Mouse (Mus musculus) ES-E14 (cell line): ENCODE results near the gene Slco2b1. TPM values are rescaled to one million over a fixed set of nuclear protein-coding genes. Genes with fewer than 3 reads are reported as not detected.
"Not testable (repeated sequence)": the region's sequence is repeated elsewhere in the genome, so short reads cannot be mapped to it uniquely, and the experiment has no call there.

Experiments
- DNase-seq: peaks from one replicate; pipeline ENCODE4 v3.0.0-alpha.2; 2013; ENCODE audit warnings: low read depth, low spot score
- H3K27ac ChIP-seq: 2 replicates; pipeline ENCODE4 v1.5.1; 2012; ENCODE audit warnings: low read depth, mild to moderate bottlenecking, low read length, moderate library complexity, mixed read lengths; ENCODE audit not compliant: poor library complexity, insufficient read depth, severe bottlenecking
- H3K36me3 ChIP-seq: 2 replicates; pipeline ENCODE4 v1.6.1; 2012; ENCODE audit warnings: mild to moderate bottlenecking, low read length, moderate library complexity, mixed read lengths; ENCODE audit not compliant: control insufficient read depth, poor library complexity, insufficient read depth, severe bottlenecking
- H3K4me1 ChIP-seq, 2 experiments: fragments of 150-350 bp in 1 of 2; sonication (generic) in 1 of 2; 2 replicates each; pipeline ENCODE4 v1.6.1; 2012; ENCODE audit warnings: low read length in 2 of 2, mild to moderate bottlenecking in 1 of 2, mixed read lengths in 1 of 2; ENCODE audit not compliant: control insufficient read depth in 2 of 2, insufficient read depth in 2 of 2, poor library complexity in 1 of 2
- H3K4me3 ChIP-seq, 2 experiments: fragments of 150-350 bp in 1 of 2; sonication (generic) in 1 of 2; 2 replicates each; pipeline ENCODE4 v1.5.1; 2012; ENCODE audit warnings: low read length in 2 of 2, low read depth in 1 of 2, mild to moderate bottlenecking in 1 of 2, mixed read lengths in 1 of 2; ENCODE audit not compliant: insufficient read depth in 1 of 2, poor library complexity in 1 of 2, severe bottlenecking in 1 of 2
- H3K9ac ChIP-seq: 2 replicates; pipeline ENCODE4 v1.6.1; 2012; ENCODE audit warnings: low read depth, mild to moderate bottlenecking, low read length, mixed read lengths; ENCODE audit not compliant: poor library complexity, insufficient read depth, severe bottlenecking
- H3K9me3 ChIP-seq: fragments of 150-350 bp; sonication (generic); 2 replicates; pipeline ENCODE4 v1.6.1; 2012; ENCODE audit warnings: low read depth, mild to moderate bottlenecking, low read length; ENCODE audit not compliant: control insufficient read depth, insufficient read depth
- CHD2 ChIP-seq: IDR thresholded peaks from 2 replicates; pipeline ENCODE4 v1.6.1; 2014; ENCODE audit warnings: mild to moderate bottlenecking, low read depth, low read length, inconsistent platforms
- HCFC1 ChIP-seq: IDR thresholded peaks from 2 replicates; pipeline ENCODE4 v1.6.1; 2012; ENCODE audit warnings: low read length, inconsistent platforms, borderline replicate concordance; ENCODE audit not compliant: insufficient read depth
- MAFK ChIP-seq: IDR thresholded peaks from 2 replicates; pipeline ENCODE4 v1.6.1; 2014; ENCODE audit warnings: mild to moderate bottlenecking, low read depth, low read length, inconsistent platforms; ENCODE audit not compliant: insufficient read depth
- ZC3H11A ChIP-seq: IDR thresholded peaks from 2 replicates; pipeline ENCODE4 v1.6.1; 2012; ENCODE audit warnings: low read depth, mild to moderate bottlenecking, inconsistent platforms, low read length, borderline replicate concordance
- ZNF384 ChIP-seq: IDR thresholded peaks from 2 replicates; pipeline ENCODE4 v1.6.1; 2012; ENCODE audit warnings: low read depth, low read length, inconsistent platforms
- in situ Hi-C, 2 experiments: fragments of 600-800 bp; cut with MboI; formaldehyde crosslinking; loops; one replicate each; pipeline ENCODE4 v1.15.1; 2025; ENCODE audit warnings: low sequenced_read_pairs in 2 of 2, inconsistent platforms in 1 of 2; ENCODE audit not compliant: unreplicated experiment in 2 of 2
- total RNA-seq: library from RNA; depleted of rRNA; stranded (reverse); fragments of 300-350 nt; gene quantifications from 2 replicates; pipeline ENCODE4 v1.2.3, GENCODE M21; 2012

Slco2b1 gene
- total RNA-seq, 1 experiment = 0.45 TPM

DNA sequence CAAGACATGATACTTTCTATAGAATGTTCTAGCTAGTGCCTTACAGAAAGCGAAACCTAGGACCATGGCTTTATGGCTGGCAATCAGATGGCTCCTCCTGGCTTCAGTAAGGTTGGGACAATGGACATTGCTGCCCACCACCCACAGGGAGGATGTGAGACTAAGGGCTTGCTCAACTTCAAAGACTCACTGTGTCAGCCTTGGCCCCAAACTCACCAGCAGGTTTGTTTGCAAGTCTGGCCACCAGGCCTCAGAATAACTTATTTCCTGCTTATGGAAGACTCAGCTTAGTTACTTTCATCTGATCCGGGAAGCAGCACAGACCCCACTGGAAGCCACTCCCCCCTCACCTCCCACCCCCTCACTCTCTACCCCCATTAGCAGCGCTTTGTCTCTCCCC, 12.0 kb downstream of the Slco2b1 start:
- in situ Hi-C loops = no loop called here
- H3K4me3 ChIP-seq = no peak overlapping the region
- no peak overlapping the region for H3K27ac ChIP-seq
- H3K9ac ChIP-seq = no peak overlapping the region
- no peaks in the 10 kb centered on the region for H3K9me3 ChIP-seq
- H3K4me1 ChIP-seq = no peaks in the 10 kb centered on the region
- no peak for TF ChIP-seq ZNF384
- no peak for TF ChIP-seq CHD2
- TF ChIP-seq MAFK = no peak
- TF ChIP-seq ZC3H11A = no peak
- no peak for TF ChIP-seq HCFC1
- no peaks in the 10 kb centered on the region for H3K36me3 ChIP-seq
- DNase-seq = no peak

DNA sequence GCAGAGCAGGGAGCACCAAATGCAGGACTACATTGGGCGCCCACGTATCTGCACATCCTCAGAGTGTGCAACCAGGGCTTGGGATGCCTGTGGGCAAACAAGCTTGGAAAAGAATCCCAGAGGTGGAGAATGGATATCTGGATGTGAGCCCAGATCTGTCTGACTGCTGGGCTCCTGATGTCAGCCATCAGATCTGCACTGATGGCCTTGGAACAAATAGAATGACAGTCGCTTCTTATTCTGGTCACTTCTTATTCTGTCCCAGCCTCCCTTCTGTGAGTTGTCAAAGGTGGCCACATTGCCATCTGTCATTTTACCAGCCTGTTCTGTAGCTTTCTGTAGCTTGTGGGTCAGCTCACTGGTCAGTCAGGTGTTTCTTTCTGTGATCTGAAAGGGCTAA, 12.6 kb downstream of the Slco2b1 start:
- in situ Hi-C loops = no loop called here
- Histone ChIP-seq H3K27ac (no peak overlapping the region), H3K4me3 (no peak overlapping the region), H3K9ac (no peak overlapping the region), H3K4me1 (no peaks in the 10 kb centered on the region), H3K9me3 (no peaks in the 10 kb centered on the region), H3K36me3 (no peaks in the 10 kb centered on the region)
- DNase-seq = no peak
- no peak for TF ChIP-seq CHD2
- TF ChIP-seq ZNF384 = no peak
- no peak for TF ChIP-seq HCFC1
- TF ChIP-seq ZC3H11A = no peak
- no peak for TF ChIP-seq MAFK

GRCm38 (mm10) chr7:99695471-99696057, 15.6 kb downstream of the Slco2b1 start:
- Histone ChIP-seq H3K4me3 (no peak overlapping the region), H3K9me3 (no peaks in the 10 kb centered on the region), H3K27ac (no peak overlapping the region), H3K9ac (no peak overlapping the region), H3K4me1 (no peaks in the 10 kb centered on the region), H3K36me3 (no peaks in the 10 kb centered on the region)
- DNase-seq = no peak
- in situ Hi-C loops = no loop called here
- no peak for TF ChIP-seq HCFC1
- TF ChIP-seq ZNF384 = no peak
- TF ChIP-seq MAFK = no peak
- TF ChIP-seq CHD2 = no peak
- no peak for TF ChIP-seq ZC3H11A

DNA sequence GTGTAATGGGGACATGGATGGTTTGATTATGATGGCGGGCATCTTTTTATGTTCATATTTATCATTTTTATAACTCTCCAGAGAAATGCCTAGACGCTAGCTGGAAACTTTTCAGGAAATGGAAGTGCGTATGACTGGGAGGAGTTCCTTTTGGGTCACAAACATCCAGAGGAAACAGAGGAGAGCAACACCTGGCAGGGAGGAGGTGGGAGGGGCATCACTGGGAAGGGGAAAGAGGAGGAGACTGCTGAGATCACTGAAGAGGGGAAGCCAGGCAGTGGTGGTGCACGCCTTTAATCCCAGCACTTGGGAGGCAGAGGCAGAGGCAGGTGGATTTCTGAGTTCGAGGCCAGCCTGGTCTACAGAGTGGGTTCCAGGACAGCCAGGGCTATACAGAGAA, 16.7 kb downstream of the Slco2b1 start:
- H3K36me3 ChIP-seq, in situ Hi-C loops, H3K9ac ChIP-seq, H3K27ac ChIP-seq, H3K4me1 ChIP-seq, H3K9me3 ChIP-seq, H3K4me3 ChIP-seq, DNase-seq: not testable (repeated sequence)

DNA sequence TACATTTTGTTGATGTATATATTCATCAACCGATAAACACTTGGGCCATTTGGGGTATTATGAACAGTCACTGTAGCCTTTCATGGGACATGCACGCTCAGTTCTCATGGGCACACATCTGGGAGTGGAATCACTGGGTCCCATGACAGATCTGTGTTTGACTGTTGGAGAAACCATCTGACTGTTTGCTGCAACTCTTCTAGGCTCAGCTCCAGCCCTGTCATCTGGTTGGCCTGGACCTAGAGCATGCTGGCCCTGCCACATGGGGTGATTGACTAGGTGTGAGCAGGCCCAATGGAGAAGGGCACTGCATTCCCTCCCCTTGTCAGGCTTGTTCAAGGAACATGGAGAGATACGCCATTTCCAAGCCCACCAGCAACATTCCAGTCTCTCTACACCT, 17.2 kb downstream of the Slco2b1 start:
- Histone ChIP-seq H3K4me3 (no peak overlapping the region), H3K27ac (no peak overlapping the region), H3K9me3 (no peaks in the 10 kb centered on the region), H3K9ac (no peak overlapping the region), H3K36me3 (no peaks in the 10 kb centered on the region), H3K4me1 (no peaks in the 10 kb centered on the region)
- DNase-seq = no peak
- no peak for TF ChIP-seq CHD2
- TF ChIP-seq MAFK = no peak
- TF ChIP-seq ZNF384 = no peak
- no peak for TF ChIP-seq HCFC1
- TF ChIP-seq ZC3H11A = no peak
- in situ Hi-C loops = no loop called here
